Mouse (Mus musculus) MEL (cell line): ENCODE data around the gene Mapk1ip1. TPM values are rescaled to one million over a fixed set of nuclear protein-coding genes. Genes with fewer than 3 reads are reported as not detected.

Source experiments
- DNase-seq: peaks from one replicate; pipeline ENCODE4 v3.0.0; 2011; ENCODE audit warnings: low read depth, low spot score
- H3K27ac ChIP-seq: 2 replicates; pipeline ENCODE4 v1.5.1; 2012; ENCODE audit warnings: low read depth, mild to moderate bottlenecking, control low read depth, low read length, moderate library complexity; ENCODE audit not compliant: control insufficient read depth
- H3K27me3 ChIP-seq, 2 experiments: fragments of 150-350 bp in 1 of 2; sonication (generic) in 1 of 2; 2 replicates each; pipeline ENCODE4 v1.6.1; 2012; ENCODE audit warnings: low read length in 2 of 2, mild to moderate bottlenecking in 2 of 2, improper control_type of control experiment in 1 of 2, moderate library complexity in 1 of 2; ENCODE audit not compliant: insufficient read depth in 2 of 2, control insufficient read depth in 1 of 2
- H3K36me3 ChIP-seq, 2 experiments: 2 replicates each; pipeline ENCODE4 v1.6.1; 2012 to 2014; ENCODE audit warnings: low read length in 2 of 2, improper control_type of control experiment in 1 of 2, inconsistent platforms in 1 of 2, mild to moderate bottlenecking in 1 of 2; ENCODE audit not compliant: insufficient read depth in 2 of 2, control insufficient read depth in 1 of 2
- H3K4me1 ChIP-seq, 2 experiments: fragments of 150-350 bp in 1 of 2; sonication (generic) in 1 of 2; 2 replicates each; pipeline ENCODE4 v1.6.1; 2012; ENCODE audit warnings: low read length in 2 of 2, improper control_type of control experiment in 1 of 2, mild to moderate bottlenecking in 1 of 2; ENCODE audit not compliant: insufficient read depth in 2 of 2, control insufficient read depth in 1 of 2
- H3K4me3 ChIP-seq, 2 experiments: fragments of 150-350 bp in 1 of 2; sonication (generic) in 1 of 2; 2 replicates each; pipeline ENCODE4 v1.5.1; 2012; ENCODE audit warnings: low read depth in 2 of 2, low read length in 2 of 2, mild to moderate bottlenecking in 2 of 2, moderate library complexity in 2 of 2, control low read depth in 1 of 2, improper control_type of control experiment in 1 of 2; ENCODE audit not compliant: control insufficient read depth in 1 of 2, insufficient read depth in 1 of 2
- H3K79me2 ChIP-seq: 2 replicates; pipeline ENCODE4 v1.6.1; 2012; ENCODE audit warnings: mild to moderate bottlenecking, low read length, moderate library complexity; ENCODE audit not compliant: control insufficient read depth, poor library complexity, insufficient read depth
- H3K9ac ChIP-seq: 2 replicates; pipeline ENCODE4 v1.6.1; 2012; ENCODE audit warnings: low read depth, mild to moderate bottlenecking, control low read depth, low read length, moderate library complexity; ENCODE audit not compliant: control insufficient read depth, poor library complexity, severe bottlenecking
- H3K9me3 ChIP-seq: fragments of 150-350 bp; sonication (generic); replicated peaks from 2 replicates; pipeline ENCODE4 v1.6.1; 2012; ENCODE audit warnings: mild to moderate bottlenecking, low read length, improper control_type of control experiment, moderate library complexity; ENCODE audit not compliant: insufficient read depth
- CHD1 ChIP-seq: IDR thresholded peaks from 2 replicates; pipeline ENCODE4 v1.6.1; 2012; ENCODE audit warnings: low read depth, mild to moderate bottlenecking, inconsistent platforms, low read length, improper control_type of control experiment
- CTCF ChIP-seq, 3 experiments: IDR thresholded peaks in 2 of 3; conservative IDR thresholded peaks in 1 of 3; 2 replicates each; pipeline ENCODE4 v1.5.1; 2011 to 2012; ENCODE audit warnings: low read length in 3 of 3, low read depth in 2 of 3, mild to moderate bottlenecking in 2 of 3, improper control_type of control experiment in 1 of 3, inconsistent platforms in 1 of 3, mixed read lengths in 1 of 3, moderate library complexity in 1 of 3; ENCODE audit not compliant: control insufficient read depth in 1 of 3, insufficient read depth in 1 of 3, poor library complexity in 1 of 3, severe bottlenecking in 1 of 3
- E2F4 ChIP-seq: IDR thresholded peaks from 2 replicates; pipeline ENCODE4 v1.6.1; 2011; ENCODE audit warnings: low read depth, low read length, improper control_type of control experiment, borderline replicate concordance
- ELF1 ChIP-seq: IDR thresholded peaks from 2 replicates; pipeline ENCODE4 v1.6.1; 2014; ENCODE audit warnings: low read depth, mild to moderate bottlenecking, inconsistent platforms, low read length, improper control_type of control experiment, moderate library complexity
- EP300 ChIP-seq, 2 experiments: IDR thresholded peaks; 2 replicates each; pipeline ENCODE4 v1.6.1; 2011; ENCODE audit warnings: improper control_type of control experiment in 2 of 2, low read length in 2 of 2, low read depth in 1 of 2, mild to moderate bottlenecking in 1 of 2
- ETS1 ChIP-seq: IDR thresholded peaks from 2 replicates; pipeline ENCODE4 v1.6.1; 2012; ENCODE audit warnings: low read depth, mild to moderate bottlenecking, inconsistent platforms, low read length, improper control_type of control experiment, moderate library complexity
- GATA1 ChIP-seq: IDR thresholded peaks from 2 replicates; pipeline ENCODE4 v1.6.1; 2011; ENCODE audit warnings: low read depth, low read length, improper control_type of control experiment
- MAFK ChIP-seq: IDR thresholded peaks from 2 replicates; pipeline ENCODE4 v1.6.1; 2011; ENCODE audit warnings: low read depth, mild to moderate bottlenecking, low read length, improper control_type of control experiment, borderline replicate concordance
- MEF2A ChIP-seq: IDR thresholded peaks from 2 replicates; pipeline ENCODE4 v1.6.1; 2014; ENCODE audit warnings: low read depth, mild to moderate bottlenecking, inconsistent platforms, low read length, improper control_type of control experiment; ENCODE audit not compliant: poor library complexity, insufficient replicate concordance, severe bottlenecking; ENCODE audit errors: extremely low read depth
- MXI1 ChIP-seq: IDR thresholded peaks from 2 replicates; pipeline ENCODE4 v1.6.1; 2011; ENCODE audit warnings: mild to moderate bottlenecking, low read depth, low read length, improper control_type of control experiment
- POLR2AphosphoS2 ChIP-seq: IDR thresholded peaks from 2 replicates; pipeline ENCODE4 v1.6.1; 2011; ENCODE audit warnings: low read length, improper control_type of control experiment
- RAD21 ChIP-seq: IDR thresholded peaks from 2 replicates; pipeline ENCODE4 v1.6.1; 2011; ENCODE audit warnings: mild to moderate bottlenecking, low read depth, low read length, improper control_type of control experiment
- TBP ChIP-seq: IDR thresholded peaks from 2 replicates; pipeline ENCODE4 v1.8.0; 2011; ENCODE audit warnings: low read depth, low read length, improper control_type of control experiment
- TCF12 ChIP-seq: IDR thresholded peaks from 2 replicates; pipeline ENCODE4 v1.6.1; 2014; ENCODE audit warnings: low read depth, mild to moderate bottlenecking, inconsistent platforms, low read length, improper control_type of control experiment, moderate library complexity
- USF2 ChIP-seq, 2 experiments: IDR thresholded peaks; 2 replicates each; pipeline ENCODE4 v1.6.1; 2011 to 2012; ENCODE audit warnings: improper control_type of control experiment in 2 of 2, low read length in 2 of 2, borderline replicate concordance in 1 of 2, inconsistent platforms in 1 of 2, low read depth in 1 of 2, mild to moderate bottlenecking in 1 of 2; ENCODE audit not compliant: insufficient read depth in 1 of 2
- ZKSCAN1 ChIP-seq: IDR thresholded peaks from 2 replicates; pipeline ENCODE4 v1.6.1; 2012; ENCODE audit warnings: low read depth, mild to moderate bottlenecking, inconsistent platforms, low read length, improper control_type of control experiment, moderate library complexity
- ZNF384 ChIP-seq: IDR thresholded peaks from 2 replicates; pipeline ENCODE4 v1.6.1; 2012; ENCODE audit warnings: low read depth, mild to moderate bottlenecking, inconsistent platforms, low read length, improper control_type of control experiment
- polyA plus RNA-seq, 2 experiments: library from polyadenylated mRNA; stranded (reverse) in 1 of 2; unstranded in 1 of 2; fragments of >175 nt in 1 of 2; fragments of >200 nt in 1 of 2; gene quantifications; 2 replicates each; pipeline versions ENCODE4 v1.2.1 to v1.2.4; 2012; ENCODE audit warnings: low replicate concordance in 2 of 2, low read depth in 1 of 2; ENCODE audit not compliant: insufficient read length in 2 of 2, insufficient read depth in 1 of 2, missing spikeins in 1 of 2
- total RNA-seq: library from RNA; depleted of rRNA; stranded (reverse); fragments of 300-350 nt; gene quantifications from 2 replicates; pipeline ENCODE4 v1.2.3, GENCODE M21; 2012

The Mapk1ip1 gene
- total and polyA plus RNA-seq, 3 experiments = 2.1 to 12.4 TPM; not detected in 1

- Histone ChIP-seq H3K4me1 (no peaks in the 10 kb centered on the region), H3K36me3 (peaks cover 0 to 21% of the 10 kb centered on the region in 2 experiments; a peak in 3 of 4 replicates), H3K27me3 (no peaks in the 10 kb centered on the region), H3K9ac (no peak overlapping the region), H3K9me3 (no peaks in the 10 kb centered on the region), H3K27ac (no peak overlapping the region), H3K4me3 (no peak overlapping the region), H3K79me2 (peaks cover 7% of the 10 kb centered on the region)
- no peak for TF ChIP-seq CHD1
- TF ChIP-seq MEF2A = no peak
- TF ChIP-seq MAFK = no peak
- TF ChIP-seq GATA1 = no peak
- no peak for TF ChIP-seq E2F4
- no peak for TF ChIP-seq ZNF384
- no peak for TF ChIP-seq EP300 (IDR thresholded peaks at IDR 0.05; ENCODE audit: low read depth in 1 of 2, low read length in 2 of 2)
- no peak for TF ChIP-seq POLR2AphosphoS2
- no peak for TF ChIP-seq ELF1
- no peak for TF ChIP-seq RAD21
- TF ChIP-seq ETS1 = no peak
- TF ChIP-seq USF2 (IDR thresholded peaks at IDR 0.05; ENCODE audit: borderline replicate concordance in 1 of 2, insufficient read depth in 1 of 2, low read depth in 1 of 2, low read length in 2 of 2) = no peak
- no peak for TF ChIP-seq TBP
- no peak for TF ChIP-seq MXI1
- TF ChIP-seq TCF12 = no peak
- no peak for DNase-seq
These were observed 22.2 kb upstream of the Mapk1ip1 start for GRCm38 (mm10) chr7:138868316-138868715.

- Histone ChIP-seq H3K9ac (no peak overlapping the region), H3K9me3 (no peaks in the 10 kb centered on the region), H3K4me1 (no peaks in the 10 kb centered on the region), H3K79me2 (peaks cover 10% of the 10 kb centered on the region), H3K27me3 (no peaks in the 10 kb centered on the region), H3K36me3 (peaks cover 0 to 21% of the 10 kb centered on the region in 2 experiments; a peak in 3 of 4 replicates), H3K27ac (no peak overlapping the region), H3K4me3 (no peak overlapping the region)
- TF ChIP-seq CTCF (IDR thresholded peaks at IDR 0.05 in 2 of 3, conservative IDR thresholded peaks at IDR 0.05 in 1 of 3; ENCODE audit: control insufficient read depth in 1 of 3, insufficient read depth in 1 of 3, low read depth in 2 of 3, low read length in 3 of 3, poor library complexity in 1 of 3, severe bottlenecking in 1 of 3) (no peak), ZKSCAN1 (no peak), EP300 (IDR thresholded peaks at IDR 0.05; ENCODE audit: low read depth in 1 of 2, low read length in 2 of 2) (no peak)
- no peak for DNase-seq
These were observed 21.2 kb upstream of the Mapk1ip1 start for GRCm38 (mm10) chr7:138867286-138867685.
